Mouse (Mus musculus): ENCODE measurements at regions not wholly inside any gene's neighbourhood (a gene's known extent, or its start where the extent isn't known, plus 50 kb on each side); places are given as distances from the start of the nearest gene placed in this dataset.

GRCm38 (mm10) chr13:32509231-32510023, 170.9 kb upstream of the Gmds start:
- no peak overlapping the region for H3K4me2 ChIP-seq (ENCODE audit: low read length)
- WGBS, result 85% methylated on average over 5 of the region's 5 CpGs
- H3K9ac ChIP-seq (replicated peaks; ENCODE audit: low read depth, low read length), result no peak overlapping the region
- no peaks in the 10 kb centered on the region for H3K36me3 ChIP-seq (ENCODE audit: control insufficient read depth, insufficient read depth)
- no peaks in the 10 kb centered on the region for H3K27me3 ChIP-seq (replicated peaks; ENCODE audit: control insufficient read depth, insufficient read depth, low read length)
- H3K9me3 ChIP-seq (ENCODE audit: control insufficient read depth, low read length), result no peaks in the 10 kb centered on the region
- no peak for ATAC-seq
- no peak overlapping the region for H3K4me3 ChIP-seq (replicated peaks; ENCODE audit: low read length)
- no peaks in the 10 kb centered on the region for H3K4me1 ChIP-seq (replicated peaks; ENCODE audit: control insufficient read depth, insufficient read depth, low read length)
- H3K27ac ChIP-seq (ENCODE audit: low read length), result no peak overlapping the region

GRCm38 (mm10) chr13:32508447-32508846, 169.9 kb upstream of the Gmds start:
- Histone ChIP-seq H3K9me3 (ENCODE audit: control insufficient read depth, low read length) (no peaks in the 10 kb centered on the region), H3K36me3 (ENCODE audit: control insufficient read depth, insufficient read depth) (no peaks in the 10 kb centered on the region), H3K27me3 (replicated peaks; ENCODE audit: control insufficient read depth, insufficient read depth, low read length) (no peaks in the 10 kb centered on the region), H3K4me3 (replicated peaks; ENCODE audit: low read length) (no peak overlapping the region), H3K4me2 (ENCODE audit: low read length) (no peak overlapping the region), H3K27ac (ENCODE audit: low read length) (no peak overlapping the region), H3K4me1 (replicated peaks; ENCODE audit: control insufficient read depth, insufficient read depth, low read length) (no peaks in the 10 kb centered on the region), H3K9ac (replicated peaks; ENCODE audit: low read depth, low read length) (no peak overlapping the region)
- no peak for ATAC-seq
- WGBS, result 85% methylated on average over 3 of the region's 3 CpGs

DNA sequence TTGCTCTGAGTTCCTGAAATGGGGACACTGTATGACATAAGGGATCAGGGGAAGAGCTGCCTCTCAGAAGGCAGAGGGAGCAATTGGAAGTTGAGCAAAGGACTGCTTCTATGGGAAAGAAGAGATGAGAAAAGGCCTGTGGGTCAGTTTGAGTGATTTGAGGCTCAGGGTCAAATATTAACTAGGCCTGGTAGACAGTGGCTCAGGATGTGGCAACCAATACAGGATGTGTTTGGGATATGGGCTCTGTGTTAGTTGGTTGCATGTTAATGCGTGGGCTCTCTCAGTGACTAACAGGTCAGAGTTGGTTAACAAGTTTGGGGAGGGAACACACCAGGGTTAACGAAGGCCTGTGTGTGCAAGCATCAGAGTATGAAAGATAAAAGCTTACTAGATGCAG, 169.3 kb upstream of the Gmds start:
- Histone ChIP-seq H3K27me3 (replicated peaks; ENCODE audit: control insufficient read depth, insufficient read depth, low read length) (no peaks in the 10 kb centered on the region), H3K4me2 (ENCODE audit: low read length) (no peak overlapping the region), H3K9ac (replicated peaks; ENCODE audit: low read depth, low read length) (no peak overlapping the region), H3K4me3 (replicated peaks; ENCODE audit: low read length) (no peak overlapping the region), H3K9me3 (ENCODE audit: control insufficient read depth, low read length) (no peaks in the 10 kb centered on the region), H3K36me3 (ENCODE audit: control insufficient read depth, insufficient read depth) (no peaks in the 10 kb centered on the region), H3K27ac (ENCODE audit: low read length) (no peak overlapping the region), H3K4me1 (replicated peaks; ENCODE audit: control insufficient read depth, insufficient read depth, low read length) (no peaks in the 10 kb centered on the region)
- WGBS, result 79% methylated on average over 2 of the region's 2 CpGs
- no peak for ATAC-seq

DNA sequence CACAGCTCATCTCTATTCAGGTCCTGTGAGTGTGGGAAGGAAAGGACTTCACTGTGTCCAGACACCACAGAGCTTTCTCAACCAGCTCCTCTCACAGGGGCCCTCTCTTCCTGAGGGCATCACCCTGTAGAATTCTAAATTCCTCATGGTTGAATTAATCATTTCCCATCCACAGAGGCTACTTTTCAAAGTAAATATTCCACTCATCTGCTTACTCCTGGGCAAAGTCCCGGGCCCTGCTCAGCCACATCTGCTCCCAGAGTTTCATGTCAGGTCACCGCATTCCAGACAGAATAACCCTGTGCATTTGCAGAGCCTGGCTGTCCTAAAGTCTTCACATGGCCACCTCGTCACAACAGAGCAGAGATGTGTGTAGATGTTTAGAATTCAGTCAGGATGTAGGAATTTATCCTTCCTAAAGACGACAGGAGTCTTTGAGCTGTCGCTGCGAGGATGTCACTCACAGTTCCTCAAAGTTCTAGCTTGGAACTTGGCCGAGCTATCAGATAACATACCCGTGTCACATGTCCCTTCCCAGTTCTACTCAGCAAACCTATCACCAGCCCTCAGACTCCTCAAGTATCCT, 159.8 kb upstream of the Gmds start:
- no peaks in the 10 kb centered on the region for H3K4me1 ChIP-seq (replicated peaks; ENCODE audit: control insufficient read depth, insufficient read depth, low read length)
- H3K9me3 ChIP-seq (ENCODE audit: control insufficient read depth, low read length), result no peaks in the 10 kb centered on the region
- H3K4me2 ChIP-seq (ENCODE audit: low read length), result no peak overlapping the region
- no peaks in the 10 kb centered on the region for H3K36me3 ChIP-seq (ENCODE audit: control insufficient read depth, insufficient read depth)
- H3K27me3 ChIP-seq (replicated peaks; ENCODE audit: control insufficient read depth, insufficient read depth, low read length), result no peaks in the 10 kb centered on the region
- no peak overlapping the region for H3K9ac ChIP-seq (replicated peaks; ENCODE audit: low read depth, low read length)
- no peak overlapping the region for H3K4me3 ChIP-seq (replicated peaks; ENCODE audit: low read length)
- no peak overlapping the region for H3K27ac ChIP-seq (ENCODE audit: low read length)
- WGBS, result 81% methylated on average over 8 of the region's 8 CpGs
- ATAC-seq, result no peak

DNA sequence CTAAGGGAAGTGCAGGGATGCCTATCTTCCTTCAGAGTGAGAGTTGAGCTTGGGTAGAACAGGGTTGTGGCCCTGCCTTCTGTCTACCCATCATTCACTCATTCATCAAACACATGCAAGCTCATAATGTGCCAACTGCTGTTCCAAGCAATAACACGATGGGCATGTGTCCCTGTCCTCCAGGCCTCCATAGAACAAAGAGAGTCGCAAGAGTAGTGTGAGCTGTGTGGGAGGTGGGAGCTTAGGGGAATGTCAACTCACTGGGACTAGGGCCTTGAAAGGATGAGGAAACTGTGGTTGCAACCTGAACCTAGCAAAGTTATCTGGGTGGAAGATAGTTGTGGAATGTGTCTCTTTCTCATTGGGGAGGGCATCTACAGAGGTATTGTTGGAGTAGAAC, 157.7 kb upstream of the Gmds start:
- 84% methylated on average over 2 of the region's 2 CpGs for WGBS
- H3K27ac ChIP-seq (ENCODE audit: low read length), result no peak overlapping the region
- no peak overlapping the region for H3K9ac ChIP-seq (replicated peaks; ENCODE audit: low read depth, low read length)
- H3K4me2 ChIP-seq (ENCODE audit: low read length), result no peak overlapping the region
- no peaks in the 10 kb centered on the region; the same call in 1 of the 2 replicates for H3K4me1 ChIP-seq (replicated peaks; ENCODE audit: control insufficient read depth, insufficient read depth, low read length)
- no peak for ATAC-seq
- H3K4me3 ChIP-seq (replicated peaks; ENCODE audit: low read length), result no peak overlapping the region
- no peaks in the 10 kb centered on the region for H3K9me3 ChIP-seq (ENCODE audit: control insufficient read depth, low read length)
- no peaks in the 10 kb centered on the region for H3K36me3 ChIP-seq (ENCODE audit: control insufficient read depth, insufficient read depth)
- H3K27me3 ChIP-seq (replicated peaks; ENCODE audit: control insufficient read depth, insufficient read depth, low read length), result no peaks in the 10 kb centered on the region

DNA sequence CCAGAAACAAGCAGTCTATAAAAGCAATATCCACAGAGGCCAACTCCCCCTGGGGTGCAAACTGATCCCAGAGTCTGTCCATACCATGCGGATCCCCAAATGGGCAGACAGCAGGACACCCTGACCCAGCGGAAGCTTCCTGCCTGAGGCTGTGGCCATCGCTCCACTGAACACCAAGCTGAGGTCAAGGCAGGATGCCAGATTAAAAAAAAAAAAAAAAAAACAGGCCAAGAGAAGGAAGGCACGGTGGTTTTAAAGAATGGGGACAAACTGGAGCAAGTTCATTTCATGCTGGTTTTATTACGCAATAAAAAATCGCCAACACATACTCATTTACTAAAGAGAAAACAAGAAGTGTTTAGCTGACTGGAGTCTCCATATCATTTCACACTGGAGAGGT, 156.5 kb upstream of the Gmds start:
- Histone ChIP-seq H3K27me3 (replicated peaks; ENCODE audit: control insufficient read depth, insufficient read depth, low read length) (no peaks in the 10 kb centered on the region), H3K9ac (replicated peaks; ENCODE audit: low read depth, low read length) (no peak overlapping the region), H3K27ac (ENCODE audit: low read length) (no peak overlapping the region), H3K9me3 (ENCODE audit: control insufficient read depth, low read length) (no peaks in the 10 kb centered on the region), H3K4me3 (replicated peaks; ENCODE audit: low read length) (no peak overlapping the region), H3K4me2 (ENCODE audit: low read length) (no peak overlapping the region), H3K36me3 (ENCODE audit: control insufficient read depth, insufficient read depth) (no peaks in the 10 kb centered on the region), H3K4me1 (replicated peaks; ENCODE audit: control insufficient read depth, insufficient read depth, low read length) (no peaks in the 10 kb centered on the region; the same call in 1 of the 2 replicates)
- no peak for ATAC-seq
- 75% methylated on average over 6 of the region's 6 CpGs for WGBS

GRCm38 (mm10) chr13:32493806-32494205, 155.3 kb upstream of the Gmds start:
- H3K4me1 ChIP-seq (replicated peaks; ENCODE audit: control insufficient read depth, insufficient read depth, low read length), result no peaks in the 10 kb centered on the region; the same call in 1 of the 2 replicates
- H3K36me3 ChIP-seq (ENCODE audit: control insufficient read depth, insufficient read depth), result no peaks in the 10 kb centered on the region
- no peak overlapping the region for H3K4me3 ChIP-seq (replicated peaks; ENCODE audit: low read length)
- ATAC-seq, result no peak
- H3K27ac ChIP-seq (ENCODE audit: low read length), result no peak overlapping the region
- no peak overlapping the region for H3K4me2 ChIP-seq (ENCODE audit: low read length)
- no peaks in the 10 kb centered on the region for H3K9me3 ChIP-seq (ENCODE audit: control insufficient read depth, low read length)
- H3K9ac ChIP-seq (replicated peaks; ENCODE audit: low read depth, low read length), result no peak overlapping the region
- H3K27me3 ChIP-seq (replicated peaks; ENCODE audit: control insufficient read depth, insufficient read depth, low read length), result no peaks in the 10 kb centered on the region
- WGBS, result 83% methylated on average over 7 of the region's 7 CpGs

DNA sequence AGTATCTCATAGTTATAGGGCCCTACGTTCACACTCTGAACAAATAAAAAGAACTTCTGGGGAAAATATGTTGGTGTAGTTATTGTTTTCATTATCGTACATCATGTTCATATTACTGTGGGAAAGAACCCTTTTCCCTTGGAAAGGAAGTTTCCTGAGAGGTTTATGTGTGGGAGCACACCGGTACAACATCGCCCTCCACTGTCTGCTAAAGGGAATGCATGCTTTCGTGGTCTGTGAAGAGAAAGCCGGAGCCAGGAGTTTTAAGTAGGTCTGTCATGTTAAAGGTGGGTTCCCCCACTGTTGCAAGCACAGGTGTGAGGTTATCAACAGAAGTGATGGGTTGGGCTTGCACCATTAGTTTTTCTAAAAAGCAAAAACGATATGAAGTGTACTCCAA, 154.8 kb upstream of the Gmds start:
- H3K9ac ChIP-seq (replicated peaks; ENCODE audit: low read depth, low read length), result no peak overlapping the region
- H3K27ac ChIP-seq (ENCODE audit: low read length), result no peak overlapping the region
- H3K4me3 ChIP-seq (replicated peaks; ENCODE audit: low read length), result no peak overlapping the region
- no peaks in the 10 kb centered on the region for H3K27me3 ChIP-seq (replicated peaks; ENCODE audit: control insufficient read depth, insufficient read depth, low read length)
- 32% methylated on average over 7 of the region's 7 CpGs for whole genome bisulfite sequencing
- H3K4me1 ChIP-seq (replicated peaks; ENCODE audit: control insufficient read depth, insufficient read depth, low read length), result no peaks in the 10 kb centered on the region; the same call in 1 of the 2 replicates
- no peaks in the 10 kb centered on the region for H3K9me3 ChIP-seq (ENCODE audit: control insufficient read depth, low read length)
- ATAC-seq, result no peak
- H3K4me2 ChIP-seq (ENCODE audit: low read length), result no peak overlapping the region
- H3K36me3 ChIP-seq (ENCODE audit: control insufficient read depth, insufficient read depth), result no peaks in the 10 kb centered on the region

- no peak for ATAC-seq
- Histone ChIP-seq H3K36me3 (ENCODE audit: control insufficient read depth, insufficient read depth) (no peaks in the 10 kb centered on the region), H3K27ac (ENCODE audit: low read length) (no peak overlapping the region), H3K9ac (replicated peaks; ENCODE audit: low read depth, low read length) (no peak overlapping the region), H3K9me3 (ENCODE audit: control insufficient read depth, low read length) (no peaks in the 10 kb centered on the region), H3K4me2 (ENCODE audit: low read length) (no peak overlapping the region), H3K27me3 (replicated peaks; ENCODE audit: control insufficient read depth, insufficient read depth, low read length) (no peaks in the 10 kb centered on the region), H3K4me1 (replicated peaks; ENCODE audit: control insufficient read depth, insufficient read depth, low read length) (no peaks in the 10 kb centered on the region; the same call in 1 of the 2 replicates), H3K4me3 (replicated peaks; ENCODE audit: low read length) (no peak overlapping the region)
- WGBS, result 78% methylated on average over 7 of the region's 7 CpGs
These were observed 154.0 kb upstream of the Gmds start for GRCm38 (mm10) chr13:32492566-32492965.

Measured in forebrain, embryonic 16.5 days (tissue).